Mouse (Mus musculus) C2C12 (cell line): Measurements from ENCODE around the gene Bend3.

Experiments used
- CEBPB ChIP-seq: IDR thresholded peaks from one replicate; pipeline ENCODE4 v1.6.1; 2011; ENCODE audit warnings: low read depth, mild to moderate bottlenecking, control low read depth, moderate library complexity
- CTCF ChIP-seq: IDR thresholded peaks from one replicate; pipeline ENCODE4 v1.5.1; 2011; ENCODE audit not compliant: control insufficient read depth, insufficient read depth, insufficient read length
- MYOD1 ChIP-seq: IDR thresholded peaks from one replicate; pipeline ENCODE4 v1.6.1; 2011; ENCODE audit warnings: low read depth; ENCODE audit not compliant: control insufficient read depth, insufficient read length

GRCm38 (mm10) chr10:43512976-43513375, 34.3 kb downstream of the Bend3 start:
- TF ChIP-seq CTCF = no peak
- TF ChIP-seq CEBPB = no peak
- no peak for TF ChIP-seq MYOD1
